Mouse (Mus musculus) olfactory bulb, adult 2 months (tissue): ENCODE data around the gene Kcnmb1. TPM values are rescaled to one million over a fixed set of nuclear protein-coding genes. Genes with fewer than 3 reads are reported as not detected.

ENCODE experiments used
- H3K27ac ChIP-seq: fragments of 200-500 bp; 2 replicates; pipeline ENCODE4 v1.5.1; 2012; ENCODE audit warnings: low read depth, low read length; ENCODE audit not compliant: insufficient read depth
- H3K4me1 ChIP-seq: fragments of 200-500 bp; 2 replicates; pipeline ENCODE4 v1.6.1; 2012; ENCODE audit warnings: low read length; ENCODE audit not compliant: control insufficient read depth, insufficient read depth
- H3K4me3 ChIP-seq: fragments of 200-500 bp; 2 replicates; pipeline ENCODE4 v1.5.1; 2012; ENCODE audit warnings: mild to moderate bottlenecking, low read depth, low read length, moderate library complexity; ENCODE audit not compliant: insufficient read depth
- CTCF ChIP-seq: fragments of 200-500 bp; IDR thresholded peaks from 2 replicates; pipeline ENCODE4 v1.5.1; 2012; ENCODE audit warnings: low read depth, mild to moderate bottlenecking, low read length, moderate library complexity; ENCODE audit not compliant: insufficient read depth
- POLR2A ChIP-seq: fragments of 200-500 bp; IDR thresholded peaks from 2 replicates; pipeline ENCODE4 v1.6.1; 2012; ENCODE audit warnings: mild to moderate bottlenecking, low read depth, low read length, moderate library complexity; ENCODE audit not compliant: insufficient read depth
- WGBS: fragments of 180-500 bp; shearing (Covaris S2); methylation state at CpG from one replicate; pipeline ENCODE4 v1.1.7; 2018; 5-methylcytosine and 5-hydroxymethylcytosine counted together
- polyA plus RNA-seq: library from polyadenylated mRNA; stranded (reverse); fragments of >200 nt; gene quantifications from 2 replicates; pipeline ENCODE4 v1.2.4, GENCODE M21; 2012; ENCODE audit warnings: low replicate concordance; ENCODE audit not compliant: missing spikeins, insufficient read depth, insufficient read length

Kcnmb1 gene
- polyA plus RNA-seq, 1 experiment = not detected

- Histone ChIP-seq H3K27ac (no peak overlapping the region), H3K4me3 (no peak overlapping the region), H3K4me1 (peaks cover 3% of the 10 kb centered on the region)
- no peak for TF ChIP-seq POLR2A
- TF ChIP-seq CTCF = no peak
- 78% methylated on average over 5 of the region's 5 CpGs for WGBS
These were observed 39.8 kb downstream of the Kcnmb1 start for GRCm38 (mm10) chr11:34002593-34002965.

GRCm38 (mm10) chr11:34007616-34008015, 44.8 kb downstream of the Kcnmb1 start:
- TF ChIP-seq POLR2A (no peak), CTCF (no peak)
- H3K4me1 ChIP-seq = peaks cover 13% of the 10 kb centered on the region
- WGBS = 100% methylated on average over 2 of the region's 2 CpGs
- H3K27ac ChIP-seq = no peak overlapping the region
- no peak overlapping the region for H3K4me3 ChIP-seq

GRCm38 (mm10) chr11:34008214-34008613, 45.4 kb downstream of the Kcnmb1 start:
- TF ChIP-seq CTCF (no peak), POLR2A (no peak)
- 94% methylated on average over 11 of the region's 11 CpGs for WGBS
- Histone ChIP-seq H3K4me3 (no peak overlapping the region), H3K4me1 (peaks cover 13% of the 10 kb centered on the region), H3K27ac (no peak overlapping the region)

- WGBS = 34% methylated on average over 9 of the region's 9 CpGs
- Histone ChIP-seq H3K4me1 (peaks cover 13% of the 10 kb centered on the region), H3K4me3 (no peak overlapping the region), H3K27ac (no peak overlapping the region)
- no peak for TF ChIP-seq POLR2A
- TF ChIP-seq CTCF = no peak
These were observed 45.9 kb downstream of the Kcnmb1 start for GRCm38 (mm10) chr11:34008702-34009101.

GRCm38 (mm10) chr11:34009316-34010087, 46.7 kb downstream of the Kcnmb1 start:
- WGBS = 75% methylated on average over 12 of the region's 12 CpGs
- TF ChIP-seq CTCF (no peak), POLR2A (no peak)
- H3K4me3 ChIP-seq = no peak overlapping the region
- H3K4me1 ChIP-seq = peaks cover 10% of the 10 kb centered on the region
- no peak overlapping the region for H3K27ac ChIP-seq

GRCm38 (mm10) chr11:34010133-34010858, 47.5 kb downstream of the Kcnmb1 start:
- 71% methylated on average over 7 of the region's 7 CpGs for WGBS
- Histone ChIP-seq H3K27ac (no peak overlapping the region), H3K4me1 (peaks cover 10% of the 10 kb centered on the region), H3K4me3 (no peak overlapping the region)
- TF ChIP-seq POLR2A (no peak), CTCF (no peak)

- TF ChIP-seq CTCF = no peak
- TF ChIP-seq POLR2A = no peak
- no peak overlapping the region for H3K27ac ChIP-seq
- H3K4me3 ChIP-seq = no peak overlapping the region
- 45% methylated on average over 4 of the region's 4 CpGs for WGBS
- peaks cover 10% of the 10 kb centered on the region for H3K4me1 ChIP-seq
These were observed 48.0 kb downstream of the Kcnmb1 start for GRCm38 (mm10) chr11:34010859-34011172.

GRCm38 (mm10) chr11:34012007-34012652, 49.3 kb downstream of the Kcnmb1 start:
- H3K4me3 ChIP-seq = no peak overlapping the region
- WGBS = 86% methylated on average over 6 of the region's 6 CpGs
- no peak overlapping the region for H3K27ac ChIP-seq
- H3K4me1 ChIP-seq = peaks cover 10% of the 10 kb centered on the region
- TF ChIP-seq CTCF (no peak), POLR2A (no peak)

Other genes with a start within 250 kb of the Kcnmb1 start
- gene Kcnip1, start 30.1 kb downstream of the Kcnmb1 start, polyA plus RNA-seq = not detected in 2 replicates
- gene Lcp2, start 83.9 kb downstream of the Kcnmb1 start, polyA plus RNA-seq = not detected in 2 replicates
- not detected in 2 replicates for gene 4930469K13Rik, start 135.5 kb downstream of the Kcnmb1 start, polyA plus RNA-seq
- gene Foxi1, start 245.1 kb downstream of the Kcnmb1 start, polyA plus RNA-seq = not detected in 2 replicates